ENCODE assay signal across 32 mouse cellular contexts in the genomic region with DNA sequence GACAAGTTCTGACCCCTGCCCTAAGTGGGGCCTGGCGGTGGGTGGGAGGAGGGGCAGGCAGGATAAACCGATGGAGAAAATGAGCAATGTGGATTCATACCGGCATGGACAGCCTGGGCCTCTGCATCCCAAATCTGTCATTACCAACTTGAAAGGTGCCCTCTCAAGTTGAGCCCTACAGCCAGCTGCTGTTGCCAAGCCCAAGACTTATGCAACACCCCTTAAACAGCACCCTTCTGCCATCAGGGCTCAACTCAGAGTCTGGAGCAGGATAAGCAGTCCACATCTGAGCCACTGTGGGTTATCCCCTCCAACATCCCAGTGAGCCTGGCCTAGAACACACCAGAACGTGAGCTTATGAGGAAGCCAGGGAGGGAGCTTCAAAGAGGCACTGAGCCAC. TPM values are rescaled to one million over a fixed set of nuclear protein-coding genes. Genes with fewer than 3 reads are reported as not detected.
A peak's percentile ranks its signal among the peaks of the same experiment; 100 is the strongest.
DNase-seq lines count a peak whose midpoint lies in the region; ATAC-seq lines count a peak whose summit lies in the region.
"Had no signal": no experiment of that assay in that cellular context is flagged by ENCODE, and none has a peak within 500 bp of the region (broad histone marks: within the 10 kb centered on the region; RNA-seq: fewer than 3 reads in every experiment).

No protein-coding gene starts in this region.

- H3K4me2 ChIP-seq in heart, embryonic 11.5 days, result no peak overlapping the region
- no peak overlapping the region for H3K4me2 ChIP-seq in heart, embryonic 12.5 days
- H3K4me2 ChIP-seq: embryonic facial prominence, embryonic 12.5 days; embryonic facial prominence, embryonic 15.5 days; hindbrain, embryonic 14.5 days had no signal

- H3K27ac ChIP-seq in heart, embryonic 11.5 days (ENCODE audit: low read depth, low read length), result no peak overlapping the region
- peak overlapping the region; percentile 44; the same call in 1 of the 2 replicates for H3K27ac ChIP-seq in heart, embryonic 12.5 days (ENCODE audit: poor library complexity, severe bottlenecking)
- H3K27ac ChIP-seq: embryonic facial prominence, embryonic 12.5 days; embryonic facial prominence, embryonic 15.5 days; gastrocnemius, adult 2 months; hindbrain, embryonic 14.5 days; hindbrain, postnatal 0 days had no signal

- H3K36me3 ChIP-seq in heart, embryonic 11.5 days (ENCODE audit: control insufficient read depth, insufficient read depth, low read length), result no peaks in the 10 kb centered on the region
- H3K36me3 ChIP-seq in heart, embryonic 12.5 days, result no peaks in the 10 kb centered on the region
- H3K36me3 ChIP-seq: embryonic facial prominence, embryonic 12.5 days; embryonic facial prominence, embryonic 15.5 days; G1E; heart, embryonic 13.5 days had no signal

- no peaks in the 10 kb centered on the region for H3K9me3 ChIP-seq in heart, embryonic 11.5 days (replicated peaks; ENCODE audit: control insufficient read depth, low read length)
- H3K9me3 ChIP-seq in heart, embryonic 12.5 days (replicated peaks), result no peaks in the 10 kb centered on the region
- H3K9me3 ChIP-seq: embryonic facial prominence, embryonic 12.5 days; embryonic facial prominence, embryonic 15.5 days; G1E; heart, embryonic 13.5 days had no signal

- H3K9ac ChIP-seq in heart, embryonic 11.5 days (ENCODE audit: low read depth, low read length), result no peak overlapping the region
- no peak overlapping the region for H3K9ac ChIP-seq in heart, embryonic 12.5 days
- H3K9ac ChIP-seq: embryonic facial prominence, embryonic 12.5 days; embryonic facial prominence, embryonic 15.5 days; forebrain, postnatal 0 days; heart, embryonic 13.5 days; hindbrain, embryonic 14.5 days had no signal

- H3K4me1 ChIP-seq in heart, embryonic 11.5 days (ENCODE audit: control insufficient read depth, insufficient read depth, low read length), result peaks cover 9% of the 10 kb centered on the region
- peaks cover 17% of the 10 kb centered on the region for H3K4me1 ChIP-seq in heart, embryonic 12.5 days (replicated peaks)
- H3K4me1 ChIP-seq: embryonic facial prominence, embryonic 12.5 days; embryonic facial prominence, embryonic 15.5 days had no signal

- H3K4me3 ChIP-seq in heart, embryonic 11.5 days (ENCODE audit: low read depth, low read length), result no peak overlapping the region
- no peak overlapping the region for H3K4me3 ChIP-seq in heart, embryonic 12.5 days
- H3K4me3 ChIP-seq: embryonic facial prominence, embryonic 12.5 days; embryonic facial prominence, embryonic 15.5 days; gastrocnemius, adult 2 months; heart, embryonic 13.5 days had no signal

- WGBS in heart, embryonic 11.5 days (ENCODE audit: insufficient replicate concordance), result 62% methylated on average over 4 of the region's 4 CpGs
- WGBS in heart, embryonic 12.5 days, result 65% methylated on average over 4 of the region's 4 CpGs

- DNase-seq in heart, adult 11 months, result peak; percentile 93
- no peak for DNase-seq in heart, postnatal 4 days
- peak; percentile 12 for DNase-seq in heart, adult 8-10 months (ENCODE audit: low spot score)
- no peak for DNase-seq in Muller cell, postnatal 12 days (ENCODE audit: inconsistent ontology term)
- DNase-seq: cerebellum, adult 9-10 months; forebrain, postnatal 0 days; kidney, adult 18-20 months; kidney, adult 9 months had no signal

- no peaks in the 10 kb centered on the region for H3K27me3 ChIP-seq in heart, embryonic 11.5 days (ENCODE audit: control insufficient read depth, insufficient read depth, low read length)
- no peaks in the 10 kb centered on the region for H3K27me3 ChIP-seq in heart, embryonic 12.5 days (replicated peaks)
- H3K27me3 ChIP-seq: embryonic facial prominence, embryonic 12.5 days; embryonic facial prominence, embryonic 15.5 days had no signal

- no peak for ATAC-seq in heart, embryonic 11.5 days (replicated peaks; ENCODE audit: insufficient number of reproducible peaks, low FRiP score, low TSS enrichment)
- ATAC-seq in heart, embryonic 12.5 days (ENCODE audit: insufficient number of reproducible peaks, low FRiP score), result no peak
- ATAC-seq: activated CD4-positive, CD25-positive, alpha-beta regulatory T cell, adult 4 months; forebrain, embryonic 14.5 days; forebrain, postnatal 0 days; hindbrain, postnatal 0 days; inflammation-experienced regulatory T-cells, adult 6 months; intestine, embryonic 16.5 days had no signal

RNA-seq across cellular contexts. Expression of a gene that starts 11.0 kb away (rescaled TPM):
- 1 to 10 TPM; 1.6 to 1.8 TPM for total RNA-seq in heart, postnatal 4 days (2021)
- 1 to 10 TPM in 2 of 4 experiments, under 1 TPM in 2; 0.63 to 1.2 (median 0.92) TPM for total RNA-seq in heart, adult 8-10 months (2022)
- polyA plus RNA-seq in heart, embryonic 11.5 days (2014; fragmentation: Nextera tagmentation; extraction: Ambion mirVana), result 1.5 and 1.8 TPM in 2 replicates
- 1.9 and 2.1 TPM in 2 replicates for polyA plus RNA-seq in heart, embryonic 12.5 days (2016; fragmentation: Nextera tagmentation; extraction: Ambion mirVana)
- total RNA-seq: CH12.LX had no signal
- polyA plus RNA-seq: activated CD4-positive, CD25-positive, alpha-beta regulatory T cell, adult 4 months; G1E; inflammation-experienced regulatory T-cells, adult 6 months had no signal

RNA-seq across cellular contexts. Expression of a gene that starts 51.5 kb away (rescaled TPM):
- not detected for total RNA-seq in heart, postnatal 4 days (2021)
- total RNA-seq in heart, adult 8-10 months (2022), result not detected
- polyA plus RNA-seq in heart, embryonic 11.5 days (2014; fragmentation: Nextera tagmentation; extraction: Ambion mirVana), result not detected in 2 replicates
- polyA plus RNA-seq in heart, embryonic 12.5 days (2016; fragmentation: Nextera tagmentation; extraction: Ambion mirVana), result not detected in 2 replicates
- total RNA-seq: adrenal gland, adult 18-20 months; adrenal gland, postnatal 10 days; adrenal gland, postnatal 36 days; CH12.LX; G1E; gastrocnemius, adult 2 months; gastrocnemius, postnatal 14 days; gastrocnemius, postnatal 4 days; heart, postnatal 36 days; hindbrain, postnatal 0 days had no signal
- polyA plus RNA-seq: activated CD4-positive, CD25-positive, alpha-beta regulatory T cell, adult 4 months; embryonic facial prominence, embryonic 12.5 days; forebrain, embryonic 11.5 days; forebrain, embryonic 14.5 days; forebrain, postnatal 0 days; frontal cortex, adult 2 months; G1E; heart, embryonic 13.5 days; heart, embryonic 16.5 days; hindbrain, embryonic 11.5 days; hindbrain, embryonic 14.5 days; hindbrain, postnatal 0 days; inflammation-experienced regulatory T-cells, adult 6 months; intestine, embryonic 16.5 days had no signal

RNA-seq across cellular contexts. Expression of a gene that starts 57.1 kb away (rescaled TPM):
- total RNA-seq in heart, postnatal 4 days (2021), result 1 to 10 TPM in 1 of 2 experiments, under 1 TPM in 1; 0.33 to 1.0 TPM
- total RNA-seq in heart, adult 8-10 months (2022), result 1 to 10 TPM in 1 of 4 experiments, under 1 TPM in 3; 0.44 to 1.8 (median 0.61) TPM
- polyA plus RNA-seq in heart, embryonic 11.5 days (2014; fragmentation: Nextera tagmentation; extraction: Ambion mirVana), result 0.07 and 0.13 TPM in 2 replicates
- 0.19 and 0.32 TPM in 2 replicates for polyA plus RNA-seq in heart, embryonic 12.5 days (2016; fragmentation: Nextera tagmentation; extraction: Ambion mirVana)

Comparison
In these comparisons a context has a peak if more than half of its experiments do, and no peak if none do; other contexts are left out.
1. DNase-seq: peak in heart, adult 11 months (single experiment) and heart, adult 8-10 months (single experiment); none in heart, postnatal 4 days (single experiment) and Muller cell, postnatal 12 days (single experiment).